Mouse (Mus musculus) layer of hippocampus, postnatal 10 days (tissue): ENCODE results near the gene Fam83f. TPM values are rescaled to one million over a fixed set of nuclear protein-coding genes. Genes with fewer than 3 reads are reported as not detected.
A peak's percentile ranks its signal among the peaks of the same experiment; 100 is the strongest.
"Not testable (repeated sequence)": the region's sequence is repeated elsewhere in the genome, so short reads cannot be mapped to it uniquely, and the experiment has no call there.

Experiments
- DNase-seq, 2 experiments: peaks; one replicate each; pipeline ENCODE4 v3.0.0; 2021; ENCODE audit warnings: low spot score in 2 of 2
- total RNA-seq, 2 experiments: library from RNA; stranded (reverse); gene quantifications; 2 replicates each; pipeline ENCODE4 v1.2.3; 2021

The Fam83f gene
- total RNA-seq, 2 experiments from 2014 or later = 0.11 to 0.13 TPM

DNA sequence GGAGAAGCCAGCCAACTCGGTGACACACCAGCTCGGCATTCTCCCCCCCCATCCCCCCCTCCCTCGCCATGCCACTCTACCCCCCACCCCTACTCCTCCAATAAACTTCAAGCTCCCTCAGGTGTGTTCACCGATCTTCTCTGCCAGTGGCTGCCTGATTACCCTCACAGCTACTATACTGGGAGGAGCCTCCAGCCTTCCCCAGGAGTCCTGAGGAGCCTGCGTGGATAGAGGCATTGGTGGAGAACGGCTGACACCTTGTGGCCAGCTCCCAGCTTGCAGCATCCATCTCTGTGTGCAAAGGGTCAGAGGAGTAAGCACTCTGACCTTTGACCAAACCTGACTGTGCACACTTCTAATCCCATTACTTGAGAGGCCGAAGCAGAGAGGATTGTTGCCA is 32.6 kb downstream of the Fam83f start:
- DNase-seq = peak; percentile 80 to 85

DNA sequence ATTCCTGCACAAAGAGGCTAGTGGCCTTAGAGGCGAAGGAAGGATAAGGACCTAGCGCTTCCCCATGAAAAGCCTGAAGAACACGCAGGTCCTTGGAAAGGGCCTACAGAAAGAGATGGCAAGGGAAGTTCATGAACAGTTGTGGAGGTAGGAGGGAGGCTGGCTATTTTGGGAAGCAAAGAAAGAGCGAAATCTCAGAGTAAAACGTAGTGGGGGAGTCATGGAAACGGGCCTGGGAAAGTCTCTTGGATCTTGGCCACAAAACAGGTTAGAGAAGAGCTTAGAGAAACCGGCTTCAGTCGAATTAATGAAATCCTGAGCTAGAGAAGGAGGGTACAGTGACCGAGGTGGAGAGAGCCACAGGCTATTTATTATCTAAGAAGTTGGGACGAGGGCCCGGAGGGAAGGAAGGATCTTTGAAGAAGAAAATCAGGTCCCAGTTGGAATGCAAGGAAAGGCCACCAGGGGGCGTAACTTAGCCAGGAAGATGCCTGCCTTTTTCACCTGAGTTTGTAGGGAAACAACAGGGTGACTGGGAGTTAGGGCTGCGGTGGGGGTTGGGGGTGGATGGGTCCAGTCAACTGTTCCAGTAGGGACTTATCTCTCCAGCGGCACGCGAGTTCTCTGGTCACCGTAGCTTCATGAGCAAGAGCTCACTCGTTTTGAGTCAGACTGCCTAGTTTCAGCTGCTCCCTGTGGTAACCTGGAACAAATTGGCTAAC is 34.3 kb downstream of the Fam83f start:
- DNase-seq = peak; percentile 85 to 90

DNA sequence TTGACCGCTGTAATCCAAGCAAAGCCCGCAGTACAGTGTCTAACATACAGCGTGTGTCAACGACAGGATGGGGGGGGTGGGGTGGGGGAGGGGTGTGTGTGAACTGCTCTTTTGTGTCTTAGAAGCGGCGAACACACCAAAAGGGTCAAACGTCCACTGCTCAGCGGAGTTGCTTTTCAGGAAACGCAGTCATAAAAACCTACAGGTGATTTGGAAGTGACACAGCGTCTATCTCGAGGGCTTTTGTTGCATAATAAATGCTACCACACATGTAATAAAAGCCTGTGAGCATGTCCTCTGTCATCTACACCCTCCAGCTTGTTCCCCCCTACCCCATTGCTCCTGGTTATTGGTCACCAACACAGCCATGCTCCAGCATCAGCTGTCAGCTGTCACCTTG is 34.9 kb downstream of the Fam83f start:
- no peak for DNase-seq

DNA sequence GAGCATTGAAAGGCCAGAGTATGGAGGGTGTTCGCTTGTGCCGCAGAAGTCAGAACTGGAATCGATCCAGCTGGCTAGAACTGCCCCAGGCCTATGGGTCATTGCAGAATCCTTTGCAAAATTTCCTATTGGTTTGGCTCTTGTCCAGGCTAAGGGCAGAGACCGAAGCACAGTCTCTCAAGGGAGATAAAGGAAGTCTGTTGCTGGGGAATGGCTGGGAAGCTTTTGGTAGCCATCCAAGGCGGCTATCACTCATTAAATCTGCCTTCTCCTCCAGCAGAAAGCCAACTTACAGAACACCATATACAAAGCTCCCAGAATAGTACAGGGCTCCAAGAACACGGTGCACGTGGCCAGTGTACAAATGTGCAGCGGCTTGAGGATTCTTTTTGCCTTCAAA is 35.4 kb downstream of the Fam83f start:
- peak in 1 of 2 experiments; percentile 38 for DNase-seq

DNA sequence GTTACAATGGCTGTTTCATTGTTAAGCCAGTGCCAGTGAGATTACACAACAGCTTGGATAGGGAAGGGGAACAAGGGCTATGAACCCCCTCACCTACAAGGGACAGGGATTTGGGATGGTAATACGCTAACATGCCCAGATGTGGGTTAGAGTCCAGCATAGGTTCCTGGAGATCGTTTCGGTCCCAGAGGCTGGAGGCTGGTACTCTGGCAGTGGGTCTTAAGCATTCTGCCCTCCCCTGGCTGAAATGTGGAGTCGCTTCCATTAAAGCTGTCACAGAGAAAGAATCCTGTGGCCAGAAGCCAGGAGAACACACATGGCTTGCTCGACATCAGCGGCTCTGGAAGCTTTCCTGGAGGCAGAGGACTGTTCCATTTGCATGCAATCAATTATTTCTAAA is 37.9 kb downstream of the Fam83f start:
- DNase-seq = peak; percentile 63 to 67

DNA sequence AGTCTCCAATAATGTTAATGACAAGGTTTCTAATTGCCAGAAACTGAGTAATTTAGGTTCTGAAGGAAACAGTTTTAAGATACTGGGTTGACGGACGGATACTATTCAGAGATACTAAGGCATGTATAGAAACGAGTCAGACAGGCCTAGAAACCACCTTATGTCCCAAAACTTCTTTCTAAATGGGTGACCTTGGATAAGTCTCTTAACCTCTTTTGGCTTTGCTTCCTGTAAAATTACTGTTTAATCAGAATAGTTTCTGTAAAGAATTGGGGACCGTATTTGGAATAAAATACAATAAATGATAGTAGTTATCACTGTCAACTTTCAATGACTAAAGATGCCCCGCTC is 38.6 kb downstream of the Fam83f start:
- DNase-seq = no peak

DNA sequence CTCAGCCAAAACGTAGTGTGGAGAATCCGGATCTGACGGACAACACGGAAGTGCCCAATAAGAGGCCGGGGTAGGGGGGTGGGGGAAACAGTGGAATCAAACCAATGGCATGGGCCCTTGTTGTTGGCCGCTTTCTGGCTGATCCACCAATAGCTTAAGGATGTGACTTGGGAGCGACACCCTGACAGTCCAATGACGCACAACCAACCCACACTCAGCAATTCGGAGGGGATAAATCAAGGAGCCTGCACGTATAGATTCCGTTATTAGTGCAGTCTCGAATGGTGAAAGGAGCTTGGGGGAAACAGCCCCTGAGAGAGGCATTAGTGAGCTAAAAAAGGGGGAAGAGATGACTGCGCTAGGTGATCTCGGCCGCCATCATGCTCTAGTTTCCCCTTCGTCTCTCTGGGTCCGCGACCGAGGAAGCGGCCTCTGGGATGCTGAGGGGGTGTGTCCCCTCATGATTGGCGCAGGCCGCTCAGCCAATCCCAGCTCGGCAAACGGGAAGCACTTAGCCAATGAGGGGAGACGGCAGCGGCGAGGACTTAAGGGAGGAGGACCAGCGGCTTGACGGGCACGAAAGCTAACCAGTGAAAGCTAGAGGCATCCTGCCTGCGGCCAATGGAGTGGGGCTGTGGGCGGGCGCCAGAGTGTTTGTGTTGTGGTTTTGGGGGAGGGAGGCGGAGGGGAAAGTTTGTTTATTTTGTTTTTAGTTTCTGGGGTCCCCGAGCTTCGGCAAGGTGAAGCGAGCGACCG is 39.1 kb downstream of the Fam83f start, which contains the start of gene Tnrc6b:
TSS of gene Tnrc6b (plus strand) at position 706 of the 756 bp plus-strand sequence.
- DNase-seq = peak; percentile 99

DNA sequence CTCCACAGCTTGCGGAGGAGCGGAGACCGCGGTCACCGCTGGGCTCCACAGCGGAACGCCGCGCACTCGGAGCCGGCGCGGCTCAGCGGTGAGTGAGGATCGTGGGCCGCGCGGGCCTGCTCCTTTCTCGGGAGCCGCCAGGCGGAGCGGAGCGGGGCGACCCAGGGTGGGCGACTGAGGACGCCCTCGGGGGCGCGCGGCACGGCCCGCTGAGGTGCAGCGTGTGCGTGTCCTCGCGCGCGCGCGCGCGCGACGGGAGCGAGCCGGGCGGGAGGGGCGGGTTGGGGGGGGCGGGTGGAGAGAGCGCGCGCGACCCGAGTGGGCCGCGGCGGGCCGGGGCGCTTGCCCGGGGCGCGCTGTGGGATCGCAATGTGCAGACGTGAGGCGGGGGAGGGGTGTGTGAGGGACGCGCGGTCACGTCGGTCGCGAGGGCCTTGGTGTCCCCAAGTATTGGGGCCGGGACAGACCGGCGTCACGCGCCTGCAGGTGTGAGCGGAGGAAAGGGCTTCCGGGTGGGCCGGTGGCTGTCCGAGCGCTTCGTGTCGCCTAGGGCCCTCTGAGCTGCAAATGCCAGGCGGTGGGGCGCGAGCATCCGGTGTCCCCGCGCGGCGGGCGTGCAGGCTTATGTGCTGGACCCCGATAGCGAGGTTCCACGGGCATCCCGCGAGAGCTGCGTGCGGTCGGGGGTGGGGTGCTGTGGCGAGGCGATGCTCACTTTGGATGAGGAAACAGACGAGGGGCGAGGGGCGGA is 39.9 kb downstream of the Fam83f start:
- DNase-seq = peak; percentile 81 to 83

DNA sequence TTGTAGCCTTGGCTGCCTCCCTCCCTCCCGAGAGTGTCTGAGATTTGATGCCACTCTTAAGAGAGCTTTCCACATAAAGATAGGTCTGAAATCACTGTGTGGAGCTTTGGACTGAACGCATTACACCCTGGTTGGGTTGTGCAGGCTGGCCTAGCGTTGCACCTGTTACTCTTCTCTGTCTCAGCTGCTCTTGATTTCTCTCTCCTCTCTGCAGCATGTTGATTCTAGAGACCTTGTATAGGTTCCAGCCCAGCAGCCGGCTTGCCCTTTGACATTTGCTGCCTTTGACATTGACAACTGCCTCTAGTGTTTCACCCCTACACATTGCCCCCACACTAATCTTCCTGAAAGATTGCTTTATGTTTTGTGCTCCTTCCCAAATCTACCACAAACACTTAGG is 42.7 kb downstream of the Fam83f start:
- DNase-seq = no peak

DNA sequence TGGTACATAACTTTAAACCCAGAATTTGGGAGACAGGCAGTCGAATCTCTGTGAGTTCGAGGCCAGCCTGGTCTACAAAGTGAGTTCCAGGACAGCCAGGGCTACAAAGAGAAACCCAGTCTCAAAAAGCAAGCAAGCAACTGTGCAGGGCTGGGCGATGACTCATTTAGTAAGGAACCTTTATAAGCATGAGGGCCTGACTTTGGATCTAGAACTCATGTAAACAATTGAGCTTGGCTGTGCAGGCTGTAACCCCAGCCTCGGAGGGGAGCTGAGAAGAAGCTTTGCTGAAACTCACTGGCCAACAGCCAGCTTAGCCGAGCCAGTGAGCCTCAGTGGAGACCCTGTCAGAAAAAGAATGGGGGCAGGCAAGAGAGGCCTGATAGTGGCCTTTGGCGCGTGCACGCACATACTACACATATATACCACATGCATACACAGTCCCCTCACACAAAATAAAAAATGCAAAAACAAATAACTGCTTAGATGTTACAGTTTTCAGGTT is 45.0 kb downstream of the Fam83f start:
- no peak for DNase-seq

DNA sequence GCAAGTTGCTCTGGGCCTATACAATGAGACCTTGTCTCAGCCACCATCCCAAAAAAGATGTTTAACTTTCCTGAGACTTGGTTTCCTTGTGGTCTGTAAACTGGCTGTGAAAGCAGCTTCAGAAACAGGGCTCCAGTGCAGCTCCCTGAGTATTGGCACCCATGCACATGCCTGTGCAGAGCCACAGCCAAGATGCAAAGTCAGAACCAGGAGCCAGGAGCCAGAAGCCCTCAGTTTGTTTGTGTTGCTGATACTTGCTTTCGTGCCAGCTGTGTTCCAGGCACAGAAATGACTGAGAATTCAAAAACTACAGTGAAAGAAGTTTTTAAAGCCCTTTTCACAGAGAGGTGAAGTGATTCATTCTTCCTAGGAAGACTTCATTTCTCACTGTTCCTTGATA is 45.8 kb downstream of the Fam83f start:
- no peak for DNase-seq

DNA sequence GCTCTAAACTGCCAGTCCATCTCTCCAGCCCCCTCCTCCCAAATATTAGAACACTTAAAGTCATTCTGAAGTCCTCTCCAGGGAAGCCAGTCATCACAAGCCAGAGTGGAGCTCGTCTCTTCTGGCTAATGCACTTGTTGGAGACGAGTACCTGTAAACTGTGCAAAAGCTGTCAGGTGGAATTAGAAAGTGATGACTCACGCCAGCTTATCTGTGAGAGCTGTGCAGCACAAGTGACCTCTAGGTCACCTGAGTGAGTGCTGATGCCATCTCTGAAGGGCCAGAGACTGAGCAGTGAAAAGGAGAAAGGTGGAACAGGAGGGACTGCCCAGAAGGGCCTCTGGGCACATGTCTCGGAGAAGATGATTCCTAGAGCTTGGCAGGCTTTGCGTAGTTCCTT is 48.6 kb downstream of the Fam83f start:
- no peak for DNase-seq

DNA sequence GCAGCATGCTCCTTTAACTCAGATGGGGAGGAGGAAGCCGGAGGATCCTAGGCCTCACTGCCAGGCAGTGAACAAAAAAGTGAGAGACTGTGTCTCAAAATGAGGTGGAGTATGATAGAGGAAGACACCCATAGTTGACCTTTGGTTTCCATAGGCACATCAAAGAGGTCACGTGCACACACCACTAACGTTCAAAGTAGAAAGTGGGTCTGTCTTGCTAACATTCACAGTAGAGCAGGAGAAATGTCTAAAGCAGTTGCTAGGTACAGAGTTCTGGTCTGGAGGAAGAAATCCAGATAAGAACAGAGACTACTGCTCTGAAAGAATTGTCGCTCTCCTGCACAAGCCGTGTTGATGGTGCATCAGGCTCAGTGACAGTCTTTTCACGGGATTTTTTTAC is 50.2 kb downstream of the Fam83f start:
- no peak for DNase-seq

DNA sequence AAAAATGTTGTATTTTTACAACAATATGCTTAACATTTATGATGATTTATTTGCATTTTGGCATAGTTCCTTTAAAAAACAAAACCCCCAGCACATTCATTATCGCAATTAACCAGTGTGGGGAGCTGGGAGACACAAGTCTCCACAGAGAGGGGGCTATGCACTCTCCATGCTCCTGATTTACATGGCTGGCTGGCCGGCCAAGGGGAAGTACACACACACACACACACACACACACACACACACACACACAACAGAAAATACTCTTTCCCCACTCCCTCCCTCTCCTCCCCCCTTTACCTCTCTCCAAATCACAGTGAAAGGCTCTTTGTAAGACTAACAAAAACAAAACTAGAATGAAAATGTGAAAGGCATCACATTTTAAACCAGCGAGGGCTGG is 50.7 kb downstream of the Fam83f start:
- no peak for DNase-seq

DNA sequence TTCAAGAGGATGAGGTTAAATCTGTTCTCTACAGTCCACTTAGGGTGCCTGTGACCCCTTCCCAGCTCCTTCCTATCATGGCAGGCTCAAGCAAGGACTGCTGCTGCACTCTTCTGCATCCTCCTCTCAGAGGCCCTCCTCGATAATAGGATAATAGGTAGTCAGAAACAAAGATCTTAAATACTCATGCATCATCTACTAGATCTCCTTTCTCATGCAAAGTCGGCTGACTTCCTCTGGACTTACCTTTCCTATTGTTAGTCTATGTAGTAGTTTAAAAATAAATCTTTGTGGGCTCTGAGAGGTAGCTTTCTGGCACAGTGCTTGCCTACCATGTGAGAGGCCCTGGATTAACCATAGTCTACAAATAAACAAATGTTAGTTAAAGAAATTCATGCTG is 57.8 kb downstream of the Fam83f start:
- no peak for DNase-seq

DNA sequence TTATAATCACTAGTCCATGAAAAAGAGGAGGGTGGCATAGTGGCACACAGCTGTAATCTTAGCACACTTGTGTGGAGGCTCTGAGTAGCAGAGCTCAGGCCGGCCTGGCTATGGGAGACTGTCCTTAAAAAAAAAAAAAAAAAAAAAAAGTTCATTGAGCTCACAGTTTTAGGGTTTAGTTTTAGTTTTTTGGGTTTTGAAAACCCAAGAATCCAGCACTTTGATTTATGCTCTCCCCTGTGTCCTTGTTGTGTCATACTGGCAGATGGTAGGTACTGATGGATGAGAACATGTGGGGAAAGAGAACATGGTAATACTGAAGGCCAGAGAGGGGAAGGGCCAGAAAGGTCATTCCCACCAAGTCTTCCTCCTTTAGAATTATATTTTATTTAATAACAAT is 59.4 kb downstream of the Fam83f start:
- no peak for DNase-seq

DNA sequence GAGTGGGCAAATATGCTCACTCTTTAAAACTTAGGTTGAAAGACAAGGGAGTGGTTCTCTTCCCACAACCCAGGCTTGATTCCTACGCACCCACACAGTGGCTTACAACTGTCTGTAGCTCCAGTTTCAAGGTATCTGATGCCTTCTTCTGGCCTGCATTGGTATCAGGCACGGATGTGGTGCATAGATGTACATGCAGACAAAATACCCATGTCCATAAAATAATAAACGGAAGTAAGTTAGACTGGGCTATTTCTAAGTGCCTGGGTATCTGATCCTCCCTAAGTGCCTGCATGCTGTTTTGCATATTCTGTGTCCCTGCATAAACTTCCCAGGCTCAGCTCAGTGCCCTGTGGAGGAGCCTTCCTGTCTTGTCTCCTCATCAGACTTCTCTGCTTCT is 59.9 kb downstream of the Fam83f start:
- no peak for DNase-seq

DNA sequence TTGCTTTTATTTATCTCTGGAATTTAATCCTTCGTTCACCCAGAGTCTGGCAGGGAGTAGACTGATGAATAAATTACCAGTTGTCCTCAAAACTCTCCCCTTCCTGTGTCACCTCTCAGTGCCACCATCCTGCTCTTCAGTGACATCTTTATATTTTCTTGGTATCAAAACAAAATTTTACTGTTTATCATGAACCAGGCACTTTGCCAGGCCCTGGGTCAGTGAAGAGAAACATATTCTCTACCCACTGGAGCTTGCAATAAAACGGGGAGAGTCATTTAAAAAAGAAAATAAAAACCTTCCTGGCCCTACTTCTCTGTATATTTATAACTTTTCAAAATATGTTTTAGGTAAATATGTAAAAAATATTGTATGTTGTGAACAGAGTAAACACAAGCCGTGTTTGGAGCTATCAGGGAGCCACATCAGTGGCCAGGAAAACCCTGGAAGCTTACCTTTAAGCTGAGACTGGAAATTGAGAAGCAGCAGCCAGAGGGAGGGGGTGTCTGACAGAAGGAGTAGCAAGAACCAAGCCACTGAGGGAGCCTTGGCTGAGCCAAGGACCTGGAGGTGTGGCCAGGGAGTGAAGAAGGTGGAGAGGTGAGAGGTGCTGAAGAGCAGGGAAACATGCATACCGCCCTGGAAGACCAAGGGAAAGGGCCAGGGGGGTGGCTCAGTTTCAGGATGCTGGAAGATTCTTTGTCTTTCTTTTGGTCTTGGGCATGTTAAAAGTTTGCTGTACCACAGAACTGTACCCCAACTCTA is 60.8 kb downstream of the Fam83f start:
- no peak for DNase-seq

DNA sequence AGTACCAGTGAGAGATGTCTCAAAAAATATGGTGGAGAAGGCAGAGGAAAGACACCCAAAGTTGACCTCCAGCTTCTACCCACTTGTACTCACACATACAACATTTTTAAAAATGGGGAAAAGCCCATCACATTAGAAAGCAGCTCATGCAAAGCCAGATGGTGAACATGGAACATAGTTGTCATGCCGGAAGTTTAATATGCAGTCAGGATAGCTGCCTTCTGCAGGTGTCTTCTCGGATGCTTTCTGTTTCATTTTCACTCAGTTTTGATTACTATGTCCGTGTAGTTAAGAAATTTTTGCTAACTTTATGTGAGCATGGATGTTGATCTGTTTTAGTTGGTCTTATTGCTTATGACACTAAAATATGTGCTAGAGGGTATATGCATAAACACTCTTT is 63.7 kb downstream of the Fam83f start:
- DNase-seq = no peak

DNA sequence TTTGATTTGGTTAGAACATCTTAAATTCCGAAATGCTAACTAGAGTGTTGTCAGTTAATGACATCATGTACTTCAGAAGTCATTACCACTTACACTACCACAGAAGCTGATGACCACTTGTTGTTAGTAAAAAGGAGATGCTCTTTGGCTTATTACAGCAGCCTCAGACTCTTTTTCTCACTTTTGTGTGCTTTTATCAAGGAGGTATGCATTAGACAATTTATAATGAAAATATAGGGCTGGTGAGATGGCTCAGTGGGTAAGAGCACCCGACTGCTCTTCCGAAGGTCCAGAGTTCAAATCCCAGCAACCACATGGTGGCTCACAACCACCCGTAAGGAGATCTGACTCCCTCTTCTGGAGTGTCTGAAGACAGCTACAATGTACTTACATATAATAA is 64.1 kb downstream of the Fam83f start:
- not testable (repeated sequence) for DNase-seq

DNA sequence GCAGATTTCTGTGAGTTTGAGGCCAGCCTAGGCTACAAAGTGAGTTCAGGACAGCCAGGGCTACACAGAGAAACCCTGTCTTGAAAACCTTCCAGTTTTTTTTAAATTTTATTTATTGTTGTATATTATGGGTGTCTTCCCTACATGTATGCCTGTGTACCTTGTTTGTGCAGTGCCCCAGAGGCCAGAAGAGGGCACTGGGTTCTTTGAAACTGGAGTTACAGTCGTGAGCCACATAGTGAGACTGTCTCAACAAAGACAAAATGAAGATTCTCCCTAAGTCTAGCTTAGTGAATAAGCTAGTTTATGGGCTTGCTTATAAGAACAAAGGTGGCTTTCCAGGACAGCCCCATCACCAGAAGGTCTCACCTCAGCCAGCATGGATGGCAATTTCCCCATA is 64.9 kb downstream of the Fam83f start:
- no peak for DNase-seq
